Mouse (Mus musculus) hindbrain, embryonic 15.5 days (tissue): ENCODE data around the gene Uqcc3. TPM values are rescaled to one million over a fixed set of nuclear protein-coding genes. Genes with fewer than 3 reads are reported as not detected.
A peak's percentile ranks its signal among the peaks of the same experiment; 100 is the strongest.
"Not testable (repeated sequence)": the region's sequence is repeated elsewhere in the genome, so short reads cannot be mapped to it uniquely, and the experiment has no call there.

Experiments used
- ATAC-seq: fragments of 200-750 bp; cut with Nextera tagmentation; 2 replicates; pipeline ENCODE4 v1.8.0; 2017; ENCODE audit warnings: low read depth, moderate number of reproducible peaks, moderate TSS enrichment; ENCODE audit not compliant: low FRiP score
- H3K27ac ChIP-seq: fragments of 300-500 bp; sonication (generic); replicated peaks from 2 replicates; pipeline ENCODE4 v1.5.1; 2015; ENCODE audit warnings: mild to moderate bottlenecking, inconsistent platforms
- H3K27me3 ChIP-seq: fragments of 300-500 bp; sonication (generic); 2 replicates; pipeline ENCODE4 v1.6.1; 2015; ENCODE audit warnings: control low read depth, inconsistent platforms
- H3K36me3 ChIP-seq: fragments of 300-500 bp; sonication (generic); 2 replicates; pipeline ENCODE4 v1.6.1; 2015; ENCODE audit warnings: control low read depth, inconsistent platforms
- H3K4me1 ChIP-seq: fragments of 300-500 bp; sonication (generic); replicated peaks from 2 replicates; pipeline ENCODE4 v1.6.1; 2015; ENCODE audit warnings: control low read depth, inconsistent platforms
- H3K4me2 ChIP-seq: fragments of 300-500 bp; sonication (generic); 2 replicates; pipeline ENCODE4 v1.6.1; 2015; ENCODE audit warnings: moderate library complexity, mild to moderate bottlenecking, inconsistent platforms
- H3K4me3 ChIP-seq: fragments of 300-500 bp; sonication (generic); 2 replicates; pipeline ENCODE4 v1.5.1; 2015; ENCODE audit warnings: mild to moderate bottlenecking, inconsistent platforms
- H3K9ac ChIP-seq: fragments of 300-500 bp; sonication (generic); 2 replicates; pipeline ENCODE4 v1.6.1; 2015; ENCODE audit warnings: inconsistent platforms
- H3K9me3 ChIP-seq: fragments of 300-500 bp; sonication (generic); 2 replicates; pipeline ENCODE4 v1.6.1; 2016; ENCODE audit warnings: control low read depth, inconsistent platforms
- WGBS: fragments of 180-500 bp; shearing (Covaris S2); methylation state at CpG from one replicate; pipeline ENCODE4 v1.1.7; 2015; 5-methylcytosine and 5-hydroxymethylcytosine counted together
- polyA plus RNA-seq: library from polyadenylated mRNA; unstranded; fragments of >200 nt; fragmentation: Nextera tagmentation; extraction: Ambion mirVana; gene quantifications from 2 replicates; pipeline ENCODE4 v1.2.1, GENCODE M21; 2015

Uqcc3 gene
- polyA plus RNA-seq, 1 experiment from 2014 or later: 60.2 TPM

DNA sequence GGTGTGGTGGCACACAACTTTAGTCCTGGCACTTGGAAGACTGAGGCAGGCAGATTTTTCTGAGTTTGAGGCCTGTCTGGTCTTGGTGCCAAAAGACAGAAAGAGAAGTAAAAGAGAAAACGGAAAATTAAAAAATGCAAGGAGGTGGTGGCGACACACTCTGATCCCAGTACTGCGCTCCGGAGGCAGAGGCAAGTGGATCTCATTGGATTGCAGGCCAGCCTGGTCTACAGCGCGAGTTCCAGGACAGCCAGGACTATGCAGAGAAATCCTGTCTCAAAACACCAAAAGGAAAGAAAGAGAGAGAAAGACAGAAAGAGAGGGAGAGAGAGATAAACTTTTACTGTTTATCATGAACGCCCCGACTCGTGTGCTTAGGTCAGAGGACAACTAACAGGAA lies 9.9 kb downstream of the Uqcc3 start:
- Histone ChIP-seq H3K9me3 (no peaks in the 10 kb centered on the region), H3K36me3 (peaks cover 22% of the 10 kb centered on the region), H3K4me2 (peak overlapping the region; percentile 92), H3K27ac (peak overlapping the region; percentile 81), H3K4me1 (peaks cover 16% of the 10 kb centered on the region), H3K9ac (peak overlapping the region; percentile 99), H3K27me3 (no peaks in the 10 kb centered on the region), H3K4me3 (peak overlapping the region; percentile 92)
- WGBS: 61% methylated on average over 9 of the region's 9 CpGs
- ATAC-seq: peak; percentile 52

DNA sequence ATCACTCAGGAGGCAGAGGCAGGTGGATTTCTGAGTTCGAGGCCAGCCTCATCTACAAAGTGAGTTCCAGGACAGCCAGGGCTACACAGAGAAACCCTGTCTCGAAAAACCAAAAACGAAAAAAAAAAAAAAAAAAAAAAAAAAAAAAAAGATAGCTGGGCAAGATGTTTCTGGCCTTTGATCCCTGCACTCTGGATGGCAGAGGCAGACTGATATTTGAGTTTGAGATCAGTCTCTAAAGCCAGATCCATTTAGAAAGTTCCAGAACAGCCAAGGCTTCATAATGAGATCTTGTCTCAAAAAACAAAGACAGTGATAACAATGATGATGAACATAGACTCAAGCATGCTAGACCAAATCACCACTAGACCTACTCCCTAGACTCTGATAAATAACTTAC lies 10.3 kb downstream of the Uqcc3 start:
- H3K27me3 ChIP-seq, ATAC-seq, H3K9ac ChIP-seq, H3K9me3 ChIP-seq: not testable (repeated sequence)
- WGBS: 80% methylated on average over 3 of the region's 3 CpGs
- peak overlapping the region; percentile 92; the same call in 1 of the 2 replicates for H3K4me3 ChIP-seq
- H3K4me1 ChIP-seq: peaks cover 16% of the 10 kb centered on the region
- H3K36me3 ChIP-seq: peaks cover 17% of the 10 kb centered on the region
- peak overlapping the region; percentile 92 for H3K4me2 ChIP-seq
- 0 out of 2 replicates have a peak overlapping the region, but pooled peaks have one; percentile 81 for H3K27ac ChIP-seq

DNA sequence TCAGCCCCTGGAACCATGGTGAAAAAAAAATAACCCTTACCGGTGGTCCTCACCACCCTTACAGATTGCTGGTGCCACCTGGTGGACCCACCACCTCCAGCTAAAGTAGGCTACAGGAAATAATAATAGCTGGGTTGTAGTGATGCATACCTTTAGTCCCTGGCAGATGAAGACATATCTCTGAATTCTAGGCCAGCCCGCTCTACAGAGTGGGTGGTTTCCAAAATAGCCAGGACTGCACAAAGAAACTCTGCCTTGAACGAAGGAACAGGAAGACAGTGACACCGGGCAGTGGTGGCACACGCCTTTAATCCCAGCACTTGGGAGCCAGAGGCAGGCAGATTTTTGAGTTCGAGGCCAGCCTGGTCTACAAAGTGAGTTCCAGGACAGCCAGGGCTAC lies 16.5 kb downstream of the Uqcc3 start:
- no peaks in the 10 kb centered on the region for H3K27me3 ChIP-seq
- H3K4me1 ChIP-seq: no peaks in the 10 kb centered on the region
- H3K9me3 ChIP-seq: no peaks in the 10 kb centered on the region
- H3K4me3 ChIP-seq: no peak overlapping the region
- H3K4me2 ChIP-seq: no peak overlapping the region
- ATAC-seq: no peak
- 89% methylated on average over 6 of the region's 6 CpGs for WGBS
- H3K27ac ChIP-seq: no peak overlapping the region
- H3K36me3 ChIP-seq: no peaks in the 10 kb centered on the region
- H3K9ac ChIP-seq: no peak overlapping the region

DNA sequence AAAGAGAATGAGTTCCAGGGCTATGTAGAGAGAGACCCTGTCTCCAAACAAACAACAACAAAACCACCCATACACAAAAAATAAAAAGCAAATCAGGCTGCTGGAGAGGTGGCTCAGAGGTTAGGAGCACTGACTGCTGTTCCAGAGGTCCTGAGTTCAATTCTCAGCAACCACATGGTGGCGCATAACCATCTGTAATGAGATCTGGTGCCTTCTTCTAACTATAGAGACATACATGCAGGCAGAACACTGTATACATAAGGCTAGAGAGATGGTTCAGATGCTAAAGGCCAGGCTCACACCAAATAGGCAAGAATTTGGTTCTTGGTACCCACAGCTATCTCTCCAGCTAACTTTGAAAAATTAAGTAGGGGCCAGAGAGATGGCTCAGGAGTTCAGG lies 21.7 kb downstream of the Uqcc3 start:
- Histone ChIP-seq H3K9ac (no peak overlapping the region), H3K27ac (no peak overlapping the region), H3K9me3 (no peaks in the 10 kb centered on the region), H3K4me2 (no peak overlapping the region), H3K4me1 (no peaks in the 10 kb centered on the region), H3K4me3 (no peak overlapping the region), H3K27me3 (no peaks in the 10 kb centered on the region), H3K36me3 (no peaks in the 10 kb centered on the region)
- ATAC-seq: no peak
- WGBS: 22% methylated on average over 1 of the region's 1 CpGs

DNA sequence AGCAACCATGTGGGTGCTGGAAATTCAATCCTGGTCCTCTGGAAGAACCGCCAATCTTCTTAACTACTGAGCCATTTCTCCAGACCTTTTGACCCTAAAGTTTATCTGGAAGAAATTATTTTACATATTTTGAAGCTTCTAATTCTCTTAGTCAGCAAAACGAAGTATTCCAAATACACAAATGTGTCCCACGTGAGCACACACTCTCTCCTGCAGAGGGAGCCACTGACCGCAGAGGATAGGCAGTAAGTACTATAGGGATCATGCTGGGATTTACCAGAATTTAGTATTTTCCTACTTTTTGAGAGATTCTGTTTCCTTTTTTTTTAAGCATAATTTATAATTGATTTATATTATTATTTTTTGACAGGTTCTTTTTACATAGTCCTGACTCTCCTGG lies 23.0 kb downstream of the Uqcc3 start:
- H3K4me1 ChIP-seq: no peaks in the 10 kb centered on the region
- H3K36me3 ChIP-seq: no peaks in the 10 kb centered on the region
- H3K4me3 ChIP-seq: no peak overlapping the region
- ATAC-seq: no peak
- 36% methylated on average over 4 of the region's 4 CpGs for WGBS
- H3K9ac ChIP-seq: no peak overlapping the region
- H3K4me2 ChIP-seq: no peak overlapping the region
- H3K27ac ChIP-seq: no peak overlapping the region
- no peaks in the 10 kb centered on the region for H3K27me3 ChIP-seq
- H3K9me3 ChIP-seq: no peaks in the 10 kb centered on the region

DNA sequence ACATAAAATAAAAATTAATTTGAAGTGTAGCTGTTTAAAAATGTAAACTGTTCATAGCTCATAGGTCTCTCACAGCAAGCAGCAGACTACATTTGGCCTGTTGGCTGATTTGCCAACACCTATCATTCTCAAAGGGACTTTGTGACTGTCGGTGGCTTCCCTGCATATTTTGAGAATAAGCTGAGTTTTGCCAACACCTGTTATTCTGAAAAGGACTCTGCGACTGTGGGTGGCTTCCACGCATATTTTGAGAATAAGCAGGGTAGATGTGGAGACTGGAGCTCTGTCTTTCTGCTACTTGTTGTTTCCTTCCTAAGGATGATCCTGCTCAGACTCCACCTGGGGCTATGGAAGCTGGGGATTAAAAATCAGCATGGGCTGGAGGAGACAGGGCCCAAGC lies 27.6 kb downstream of the Uqcc3 start:
- 91% methylated on average over 3 of the region's 3 CpGs for WGBS

DNA sequence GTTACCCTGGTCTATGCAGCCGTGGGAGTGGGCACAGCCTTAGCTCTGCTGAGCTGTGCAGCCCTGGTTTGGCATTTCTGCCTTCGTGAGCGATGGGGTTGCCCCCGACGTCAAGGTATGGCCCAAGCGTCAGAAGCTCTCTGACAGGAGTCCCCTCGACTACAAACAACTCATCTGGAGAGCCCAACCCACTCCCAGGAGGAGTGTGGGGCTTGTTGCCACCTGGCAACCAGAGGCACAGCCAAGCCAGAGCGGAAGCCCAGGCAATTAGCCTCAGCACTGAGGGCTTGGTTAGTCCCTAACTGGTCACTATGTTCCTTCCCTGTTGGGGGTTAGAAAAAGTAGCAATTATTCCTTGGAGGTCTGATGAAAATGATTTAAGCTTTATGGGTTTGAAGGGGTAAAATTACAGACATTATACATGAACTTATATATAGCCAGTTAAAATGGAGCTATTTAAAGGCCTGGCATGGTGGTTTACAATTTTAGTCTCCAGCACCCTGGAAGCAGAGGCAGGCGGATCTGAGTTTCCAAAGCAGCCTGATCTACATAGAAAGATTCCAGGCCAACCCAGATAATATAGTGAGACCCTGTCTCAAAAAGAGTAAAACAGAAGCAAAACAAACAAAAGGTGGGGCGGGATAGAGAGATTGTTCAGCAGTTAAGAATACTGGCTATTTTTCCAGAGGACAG lies 28.3 kb downstream of the Uqcc3 start:
- Histone ChIP-seq H3K4me1 (no peaks in the 10 kb centered on the region), H3K27me3 (no peaks in the 10 kb centered on the region), H3K4me2 (no peak overlapping the region), H3K27ac (no peak overlapping the region), H3K36me3 (peaks cover 11% of the 10 kb centered on the region), H3K4me3 (no peak overlapping the region), H3K9me3 (no peaks in the 10 kb centered on the region), H3K9ac (no peak overlapping the region)
- 67% methylated on average over 10 of the region's 10 CpGs for WGBS
- ATAC-seq: no peak

More for the DNA sequence above, 27.6 kb downstream of the Uqcc3 start:
- Histone ChIP-seq H3K36me3 (peaks cover 6% of the 10 kb centered on the region; the same call in 1 of the 2 replicates), H3K4me2 (no peak overlapping the region), H3K9ac (no peak overlapping the region), H3K27me3 (no peaks in the 10 kb centered on the region), H3K27ac (no peak overlapping the region), H3K4me1 (no peaks in the 10 kb centered on the region), H3K9me3 (no peaks in the 10 kb centered on the region), H3K4me3 (no peak overlapping the region)
- ATAC-seq: no peak

DNA sequence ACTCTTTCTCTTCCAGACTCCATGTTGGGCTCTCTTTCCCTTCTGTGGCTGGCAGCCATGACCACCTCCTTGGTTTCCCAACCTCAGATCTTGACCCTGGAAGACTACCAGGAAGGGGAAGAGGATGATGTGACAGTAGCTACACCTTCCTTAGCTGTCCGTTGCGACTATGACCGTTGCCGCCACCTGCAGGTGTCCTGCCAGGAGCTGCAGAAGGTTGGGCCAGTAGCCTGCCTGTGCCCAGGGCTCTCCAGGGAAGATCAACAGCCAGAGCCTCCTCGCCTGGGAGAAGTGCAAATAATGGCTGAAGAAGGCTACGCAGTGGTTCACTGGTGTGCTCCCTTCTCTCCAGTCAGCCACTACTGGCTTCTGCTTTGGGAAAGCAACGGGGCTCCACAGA lies 29.1 kb downstream of the Uqcc3 start:
- 67% methylated on average over 7 of the region's 7 CpGs for WGBS
- Histone ChIP-seq H3K9ac (no peak overlapping the region), H3K4me1 (no peaks in the 10 kb centered on the region), H3K36me3 (peaks cover 18% of the 10 kb centered on the region), H3K4me3 (no peak overlapping the region), H3K27me3 (no peaks in the 10 kb centered on the region), H3K4me2 (no peak overlapping the region), H3K9me3 (no peaks in the 10 kb centered on the region), H3K27ac (no peak overlapping the region)
- ATAC-seq: no peak

DNA sequence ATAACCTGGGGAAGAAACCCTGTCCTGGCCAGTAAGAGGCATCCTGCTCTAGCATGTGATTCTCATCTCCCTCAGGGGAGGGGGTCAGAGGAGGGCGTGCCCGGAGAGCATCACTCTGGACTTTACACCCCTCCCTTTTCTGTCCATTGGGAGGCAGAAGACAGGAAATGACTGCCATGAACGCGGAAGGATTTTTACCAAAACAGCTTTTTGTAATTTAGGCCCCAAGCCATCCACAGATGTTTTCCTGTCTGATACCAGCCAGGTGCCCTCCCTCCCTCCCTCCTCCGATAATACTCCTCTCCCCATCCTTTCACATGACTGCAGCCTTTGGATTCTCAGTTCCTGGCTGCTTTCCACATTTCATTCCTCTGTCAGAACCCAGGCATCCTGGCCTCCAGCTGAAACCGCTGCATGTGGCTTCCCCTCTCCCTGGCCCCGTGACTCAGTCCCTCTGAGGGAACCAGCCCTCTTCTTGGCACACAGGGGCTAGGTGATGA lies 30.3 kb downstream of the Uqcc3 start, which contains the start of gene Lrrn4cl:
Gene Lrrn4cl, plus strand, starts transcription at position 367 of the 500 bp plus-strand sequence.
- WGBS: 43% methylated on average over 7 of the region's 7 CpGs
- no peak within 1 kb of the TSS for H3K9ac ChIP-seq
- no peaks in the 10 kb centered on the region for H3K27me3 ChIP-seq
- peaks cover 29% of the 10 kb centered on the region for H3K36me3 ChIP-seq
- 0 out of 2 replicates have a peak, but pooled peaks have one; percentile 55 for ATAC-seq
- no peak within 1 kb of the TSS for H3K27ac ChIP-seq
- no peak within 1 kb of the TSS for H3K4me2 ChIP-seq
- no peaks in the 10 kb centered on the region for H3K9me3 ChIP-seq
- H3K4me3 ChIP-seq: no peak within 1 kb of the TSS
- no peaks in the 10 kb centered on the region for H3K4me1 ChIP-seq

DNA sequence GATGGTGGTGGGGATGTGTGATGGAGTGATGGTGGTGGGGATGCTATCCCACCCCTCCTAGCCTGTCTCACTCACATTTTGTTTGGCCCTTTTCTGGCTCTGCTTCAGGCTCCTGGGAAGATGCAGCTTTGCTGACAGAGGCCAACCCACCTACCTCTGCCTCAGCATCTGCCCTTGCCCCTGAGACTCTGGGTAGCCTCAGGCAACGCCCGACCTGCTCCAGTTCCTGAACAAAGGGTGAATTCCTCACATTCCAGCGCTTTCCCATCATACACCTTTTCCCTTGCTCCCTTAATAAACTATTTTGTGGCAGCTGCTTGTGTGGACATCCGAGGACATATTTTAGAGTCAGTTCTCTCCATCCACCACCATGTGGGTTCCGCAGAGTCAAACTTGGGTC lies 32.4 kb downstream of the Uqcc3 start:
- Histone ChIP-seq H3K27me3 (no peaks in the 10 kb centered on the region), H3K27ac (no peak overlapping the region), H3K4me3 (no peak overlapping the region), H3K4me1 (no peaks in the 10 kb centered on the region), H3K9ac (no peak overlapping the region), H3K36me3 (peaks cover 32% of the 10 kb centered on the region), H3K9me3 (no peaks in the 10 kb centered on the region), H3K4me2 (no peak overlapping the region)
- WGBS: 91% methylated on average over 5 of the region's 5 CpGs
- no peak for ATAC-seq

DNA sequence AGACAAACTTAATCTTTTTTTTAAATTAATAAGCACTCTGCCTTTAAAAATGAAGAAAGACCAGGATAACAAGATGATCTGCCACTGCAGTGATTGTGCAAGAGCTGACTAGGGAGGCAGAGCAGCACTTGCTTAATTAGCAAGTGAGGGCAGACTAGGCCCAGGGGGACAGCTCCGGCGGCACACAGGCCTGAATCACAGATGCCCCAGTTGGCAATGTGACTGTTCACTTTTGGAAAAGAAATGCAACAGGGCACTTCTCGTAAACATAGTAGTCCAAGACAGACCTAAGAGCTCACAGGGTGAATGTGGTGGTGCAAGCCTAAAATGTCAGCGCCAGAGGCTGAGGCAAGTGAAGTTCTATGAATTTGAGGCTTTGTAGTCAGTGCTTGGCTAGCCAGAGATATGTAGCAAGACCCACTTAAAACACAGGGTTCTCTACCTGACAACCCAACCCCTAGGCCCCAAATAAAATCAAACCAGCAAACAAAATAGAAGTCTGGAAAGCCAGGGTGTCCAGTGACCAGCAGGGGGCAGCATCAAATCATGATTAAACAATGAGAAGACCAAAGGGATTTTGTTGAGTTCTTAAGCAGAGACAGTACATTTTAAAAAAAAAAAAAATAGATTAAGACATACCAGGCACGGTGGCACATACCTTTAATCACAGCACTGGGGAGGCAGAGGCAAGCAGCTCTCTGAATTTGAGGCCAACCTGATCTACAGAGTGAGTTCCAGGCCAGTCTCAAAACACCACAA lies 36.2 kb downstream of the Uqcc3 start:
- peaks cover 45% of the 10 kb centered on the region for H3K36me3 ChIP-seq
- no peak for ATAC-seq
- H3K4me2 ChIP-seq: no peak overlapping the region
- no peak overlapping the region for H3K27ac ChIP-seq
- peaks cover 23% of the 10 kb centered on the region for H3K4me1 ChIP-seq
- WGBS: 56% methylated on average over 5 of the region's 5 CpGs
- H3K27me3 ChIP-seq: no peaks in the 10 kb centered on the region
- H3K9ac ChIP-seq: no peak overlapping the region
- H3K9me3 ChIP-seq: no peaks in the 10 kb centered on the region
- H3K4me3 ChIP-seq: no peak overlapping the region

DNA sequence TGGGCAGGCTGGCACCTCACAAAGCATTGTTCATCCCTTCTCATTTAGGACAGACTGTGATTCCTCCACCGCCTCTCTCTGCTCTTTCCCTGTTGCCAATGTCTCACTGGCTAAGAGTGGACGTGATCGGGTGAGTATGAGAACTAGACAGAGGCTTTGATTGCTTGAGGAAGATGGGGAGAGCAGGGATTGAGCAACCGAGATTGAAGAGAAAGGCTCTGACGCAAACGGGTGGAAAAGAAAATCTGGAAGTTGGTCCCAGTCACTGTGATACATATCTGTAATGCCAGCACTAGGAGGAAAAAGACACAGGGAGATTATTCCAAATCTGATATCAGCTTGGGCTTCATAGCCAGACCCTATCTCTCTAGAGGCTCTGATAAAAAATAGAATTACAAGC lies 37.8 kb downstream of the Uqcc3 start:
- Histone ChIP-seq H3K36me3 (peaks cover 38% of the 10 kb centered on the region), H3K4me2 (no peak overlapping the region), H3K4me1 (peaks cover 28% of the 10 kb centered on the region), H3K27me3 (no peaks in the 10 kb centered on the region), H3K27ac (no peak overlapping the region), H3K9me3 (no peaks in the 10 kb centered on the region), H3K4me3 (no peak overlapping the region), H3K9ac (no peak overlapping the region)
- WGBS: 91% methylated on average over 6 of the region's 6 CpGs
- no peak for ATAC-seq
